Mouse (Mus musculus): ENCODE data around the gene Abca7.
"Not testable (repeated sequence)": the region's sequence is repeated elsewhere in the genome, so short reads cannot be mapped to it uniquely, and the experiment has no call there.

Gene Abca7

DNA sequence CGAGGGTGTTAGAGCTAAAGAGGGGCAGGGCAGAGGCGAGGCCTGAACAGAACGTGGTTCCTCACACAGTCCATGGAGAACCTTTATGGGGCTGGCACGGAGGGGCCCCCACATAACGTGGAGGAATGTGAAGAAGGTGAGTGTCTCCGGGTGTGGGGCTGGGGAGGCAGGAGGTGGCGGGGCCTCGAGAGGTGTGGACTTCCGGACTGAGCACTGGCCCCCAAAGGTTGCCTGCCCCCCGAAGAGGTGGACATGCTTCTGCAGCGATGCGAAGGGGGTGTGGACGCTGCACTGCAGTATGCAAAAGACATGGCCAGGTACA is 25.0 kb downstream of the Abca7 start:
- DNase-seq (ENCODE audit: low read depth) = no peak

DNA sequence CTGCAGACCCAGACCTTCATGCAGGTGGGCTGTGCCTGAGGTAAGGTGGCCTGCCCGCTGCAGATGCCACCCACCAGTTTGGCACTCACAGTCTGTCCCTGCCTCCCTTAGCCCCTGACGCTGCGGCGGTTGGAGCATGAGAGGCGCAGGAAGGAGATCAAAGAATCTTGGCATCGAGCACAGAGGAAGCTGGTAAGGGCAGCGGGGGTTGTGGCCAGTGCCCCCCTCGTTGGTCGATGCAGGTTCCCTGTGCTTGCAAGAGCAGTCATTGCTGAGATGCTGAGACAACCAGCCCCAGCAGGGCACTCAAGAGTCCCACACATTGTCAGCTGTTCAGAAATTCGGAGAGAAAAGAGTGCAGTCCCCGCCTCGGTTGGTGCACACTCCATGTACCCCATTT is 25.9 kb downstream of the Abca7 start:
- DNase-seq (ENCODE audit: low read depth) = no peak

DNA sequence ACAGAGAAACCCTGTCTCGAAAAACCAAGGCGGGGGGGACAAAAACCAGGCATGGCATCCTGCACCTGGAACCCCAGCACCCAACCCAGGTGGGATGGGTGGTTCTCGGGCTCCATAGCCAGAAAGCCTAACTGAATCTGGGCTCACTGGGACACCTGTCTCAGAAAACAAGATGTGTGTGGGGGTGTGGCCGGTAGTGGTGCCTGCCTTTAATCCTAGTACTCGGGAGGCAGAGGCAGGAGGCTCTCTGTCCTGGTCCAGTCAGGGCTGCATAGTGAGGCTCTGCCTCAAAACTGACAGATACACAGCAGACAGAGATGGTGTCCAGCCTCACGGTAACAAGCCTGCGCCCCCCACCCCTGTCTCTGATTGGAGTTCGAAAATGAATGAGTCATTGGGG is 26.5 kb downstream of the Abca7 start:
- DNase-seq (ENCODE audit: low read depth) = no peak

DNA sequence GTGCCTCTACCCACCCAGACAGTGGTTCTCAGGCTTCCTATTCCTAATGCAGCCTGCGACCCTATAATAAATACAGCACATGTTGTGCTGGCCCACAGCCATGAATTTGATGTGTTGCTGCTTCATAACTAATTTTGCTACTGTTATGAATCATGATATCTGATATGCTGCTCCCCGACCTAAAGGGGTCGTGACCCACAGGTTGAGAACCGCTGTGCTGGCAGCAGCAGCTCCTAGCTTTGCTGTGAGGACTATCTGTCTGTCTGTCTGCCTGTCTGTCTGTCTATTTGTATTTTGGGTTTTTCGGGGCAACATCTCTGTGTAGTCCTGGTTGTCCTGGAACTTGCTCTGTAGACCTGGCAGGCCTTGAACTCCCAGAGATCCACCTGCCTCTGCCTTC is 27.5 kb downstream of the Abca7 start:
- no peak for DNase-seq (ENCODE audit: low read depth)

DNA sequence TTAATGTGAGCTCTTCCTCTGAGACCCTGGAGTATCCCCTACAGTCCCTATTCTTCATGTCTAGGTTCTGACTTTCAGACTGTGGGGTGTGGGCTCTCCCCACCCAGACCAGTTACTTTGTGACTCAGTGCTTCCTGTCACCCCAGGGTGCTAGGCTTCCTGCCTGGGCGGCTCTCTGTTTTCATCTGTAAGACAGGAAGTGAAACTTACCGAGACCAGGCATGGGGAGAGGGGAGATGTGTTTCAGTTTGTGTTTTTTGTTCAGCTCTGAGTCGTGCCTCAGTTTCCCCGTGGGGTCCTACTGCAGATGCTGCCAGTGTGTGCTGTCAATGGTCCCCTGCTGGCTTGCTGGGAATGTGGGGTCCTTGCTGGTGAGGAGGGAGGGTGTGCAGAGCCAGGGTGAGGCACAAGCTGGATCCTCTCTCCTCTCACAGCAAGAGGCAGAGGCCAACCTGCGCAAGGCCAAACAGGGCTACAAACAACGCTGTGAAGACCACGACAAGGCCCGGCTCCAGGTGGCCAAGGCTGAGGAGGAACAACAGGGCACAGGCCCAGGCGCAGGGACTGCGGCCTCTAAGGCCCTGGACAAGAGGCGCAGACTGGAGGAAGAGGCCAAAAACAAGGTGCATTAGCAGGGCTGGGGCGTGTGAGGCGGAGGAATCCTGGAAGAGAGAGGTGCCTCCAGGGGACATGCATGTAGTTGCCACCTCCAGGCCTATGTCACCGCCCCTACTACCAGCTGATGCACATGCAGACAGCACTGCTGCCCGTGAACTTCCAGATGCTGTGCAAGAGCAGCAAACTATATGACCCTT is 28.1 kb downstream of the Abca7 start:
- DNase-seq (ENCODE audit: low read depth) = no peak

DNA sequence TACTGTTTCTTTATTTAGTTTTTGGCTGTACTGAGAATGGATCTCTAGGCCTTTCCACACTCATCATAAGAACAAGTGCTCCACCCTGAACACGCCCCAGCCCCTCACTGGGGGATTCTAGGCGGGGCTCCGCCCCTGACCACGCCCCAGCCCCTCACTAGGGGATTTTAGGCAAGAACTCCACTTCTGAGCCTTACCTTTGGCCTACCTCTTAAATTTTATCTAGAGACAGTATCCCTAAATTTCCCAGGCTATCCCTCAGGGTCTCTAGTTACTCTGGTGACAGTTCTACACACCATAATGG is 28.7 kb downstream of the Abca7 start:
- DNase-seq (ENCODE audit: low read depth) = no peak

DNA sequence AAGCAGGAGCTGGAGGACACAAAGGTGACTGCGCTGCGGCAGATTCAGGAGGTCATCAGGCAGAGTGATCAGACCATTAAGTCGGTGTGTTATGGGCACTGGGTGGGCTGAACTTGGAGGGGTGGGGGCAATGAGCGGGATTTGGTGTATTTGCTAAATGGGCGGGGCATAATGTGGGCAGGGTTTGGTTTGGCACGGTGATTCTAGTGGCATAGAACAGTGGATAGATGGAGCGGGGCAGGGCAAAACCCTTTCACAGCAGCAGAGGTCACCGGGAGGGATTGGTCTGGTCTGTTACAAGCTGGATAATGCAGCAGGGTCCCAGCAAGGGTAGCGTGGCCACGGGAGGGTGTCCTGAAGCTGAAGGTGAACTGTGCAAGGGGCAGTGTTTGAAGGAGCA is 29.2 kb downstream of the Abca7 start:
- no peak for DNase-seq (ENCODE audit: low read depth)

DNA sequence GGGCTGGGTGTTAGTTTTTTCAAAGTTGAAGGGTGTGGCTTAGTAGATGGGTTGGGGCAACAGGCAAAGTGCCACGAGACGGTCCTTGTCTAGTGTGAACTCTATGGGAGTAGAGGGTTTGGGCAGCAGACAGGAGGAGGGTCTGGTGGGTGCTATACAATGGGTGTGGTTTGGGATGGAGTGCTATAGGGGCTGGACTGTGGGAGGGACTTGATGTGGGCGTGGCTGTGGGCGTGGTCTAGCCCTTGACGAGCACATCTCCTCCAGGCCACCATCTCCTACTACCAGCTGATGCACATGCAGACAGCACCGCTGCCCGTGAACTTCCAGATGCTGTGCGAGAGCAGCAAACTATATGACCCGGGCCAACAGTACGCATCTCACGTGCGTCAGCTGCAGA is 29.6 kb downstream of the Abca7 start:
- DNase-seq (ENCODE audit: low read depth) = peak; percentile 43

DNA sequence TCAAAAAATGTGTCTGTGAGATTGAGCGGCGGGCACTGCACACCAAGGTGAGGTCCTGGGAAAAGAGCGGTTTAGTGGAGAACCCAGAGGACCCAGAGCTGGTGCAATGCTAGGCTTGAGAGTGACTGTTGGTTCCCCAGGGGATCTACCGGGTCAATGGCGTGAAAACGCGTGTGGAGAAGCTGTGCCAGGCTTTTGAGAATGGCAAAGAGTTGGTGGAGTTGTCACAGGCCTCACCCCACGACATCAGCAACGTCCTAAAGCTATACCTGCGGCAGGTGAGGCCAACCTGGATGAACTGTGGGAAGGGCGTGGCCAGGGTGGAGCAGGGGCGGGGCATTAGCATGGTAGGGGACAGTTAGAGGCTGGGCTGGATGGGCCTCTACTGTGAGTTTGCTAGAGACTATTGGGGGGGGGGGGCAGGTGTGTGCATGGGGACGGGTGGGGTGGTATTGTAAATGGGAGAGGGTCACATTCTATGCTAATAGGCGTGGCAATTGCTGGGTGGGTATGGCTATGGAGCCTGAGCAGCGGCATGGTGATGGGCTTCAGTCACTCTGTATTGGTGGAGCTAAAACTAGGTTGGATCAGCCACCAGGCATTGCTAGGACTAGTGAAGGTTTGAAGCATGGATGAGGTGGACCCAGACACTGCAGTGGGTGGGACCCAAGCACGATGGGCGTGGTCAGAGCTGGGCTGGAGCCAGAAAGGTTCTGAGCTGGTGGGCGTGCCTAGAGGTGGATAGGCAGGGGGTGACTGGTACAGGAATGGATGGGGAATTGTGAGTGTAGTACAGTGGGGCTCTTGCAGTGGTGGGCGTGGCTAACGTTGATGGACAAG is 31.6 kb downstream of the Abca7 start:
- DNase-seq (ENCODE audit: low read depth) = peak; percentile 36

DNA sequence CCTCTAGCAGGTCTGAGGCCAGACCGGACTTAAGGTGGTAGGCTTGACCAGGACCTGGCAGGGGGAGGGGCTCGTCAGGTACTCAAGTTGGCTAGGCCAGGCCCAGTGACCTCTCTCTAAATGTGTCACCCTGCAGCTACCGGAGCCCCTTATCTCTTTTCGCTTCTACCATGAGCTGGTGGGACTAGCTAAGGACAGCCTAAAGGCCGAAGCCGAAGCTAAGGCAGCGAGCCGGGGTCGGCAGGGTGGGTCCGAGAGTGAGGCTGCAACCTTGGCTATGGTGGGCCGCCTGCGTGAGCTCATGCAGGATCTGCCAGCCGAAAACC is 32.2 kb downstream of the Abca7 start:
- no peak for DNase-seq (ENCODE audit: low read depth)

DNA sequence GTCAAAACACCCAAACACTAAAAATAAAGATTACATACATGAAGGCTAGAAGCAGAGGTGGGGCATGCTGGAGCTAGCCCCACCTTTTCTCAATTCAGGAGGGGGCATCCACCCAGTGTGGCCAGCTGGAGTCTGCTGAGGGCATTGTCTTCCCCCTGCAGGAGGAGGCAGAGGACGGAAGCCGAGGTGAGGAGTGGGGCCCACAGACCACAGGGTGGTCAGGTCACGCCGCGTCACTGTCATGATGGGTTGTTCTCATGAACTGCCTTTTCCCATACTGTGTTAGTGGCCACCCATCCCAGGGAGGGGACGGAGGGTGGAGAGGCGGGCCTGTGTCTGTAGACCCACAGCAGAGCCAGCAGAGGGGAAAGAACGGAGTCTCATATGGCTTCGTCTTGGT is 33.9 kb downstream of the Abca7 start:
- DNase-seq (ENCODE audit: low read depth) = no peak

DNA sequence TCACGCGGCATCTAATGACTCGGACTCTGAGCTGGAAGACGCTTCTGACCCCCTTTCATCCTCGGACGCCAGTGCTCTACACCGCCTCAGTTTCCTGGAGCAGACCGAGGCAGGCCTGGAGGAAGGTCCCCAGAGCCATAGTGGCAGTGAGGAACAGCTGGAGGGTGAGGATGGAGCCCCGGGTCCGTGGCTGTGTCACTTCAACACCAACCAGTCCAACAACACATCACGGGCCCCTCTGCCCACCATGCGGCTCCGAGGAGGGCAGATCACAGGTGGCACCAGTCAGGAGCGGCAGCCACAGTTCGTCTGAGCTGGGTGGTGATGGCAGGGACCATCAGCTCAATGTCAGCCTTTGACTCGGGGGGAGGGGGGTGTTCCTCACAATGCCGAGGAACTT is 34.4 kb downstream of the Abca7 start:
- DNase-seq (ENCODE audit: low read depth) = no peak

DNA sequence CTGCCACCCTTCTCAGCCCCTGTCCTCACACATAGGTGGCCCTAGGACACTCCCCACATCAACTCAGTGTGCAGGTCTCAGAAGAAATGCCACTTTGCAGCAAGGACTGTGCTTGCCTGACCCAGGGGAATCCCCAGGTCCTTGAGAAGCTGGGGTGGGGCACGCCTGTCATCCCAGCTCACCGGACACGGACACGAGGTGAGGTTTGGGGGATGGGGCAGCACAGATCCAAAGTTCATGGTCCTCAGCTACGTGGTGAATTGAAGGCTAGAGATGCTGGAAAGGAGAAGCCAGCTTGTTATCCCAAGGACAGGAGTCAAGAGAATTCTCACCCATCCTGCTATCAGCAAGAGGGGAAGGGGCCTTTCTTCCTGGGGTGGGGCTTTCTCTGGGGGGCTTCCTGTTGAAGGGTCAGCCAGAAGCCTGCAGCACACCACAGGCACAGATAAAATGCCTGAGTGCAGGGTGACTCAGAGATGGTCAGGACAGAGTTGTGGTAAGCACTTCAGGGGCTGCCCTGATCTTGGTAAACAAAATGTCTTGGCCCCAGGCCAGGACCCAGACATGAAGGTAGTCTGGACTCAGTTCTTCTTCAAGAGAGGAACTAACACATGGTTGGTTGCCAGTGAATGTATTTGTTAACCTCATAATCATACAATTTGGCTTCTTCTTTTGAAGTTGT is 36.6 kb downstream of the Abca7 start:
- peak; percentile 87 for DNase-seq (ENCODE audit: low read depth)

DNA sequence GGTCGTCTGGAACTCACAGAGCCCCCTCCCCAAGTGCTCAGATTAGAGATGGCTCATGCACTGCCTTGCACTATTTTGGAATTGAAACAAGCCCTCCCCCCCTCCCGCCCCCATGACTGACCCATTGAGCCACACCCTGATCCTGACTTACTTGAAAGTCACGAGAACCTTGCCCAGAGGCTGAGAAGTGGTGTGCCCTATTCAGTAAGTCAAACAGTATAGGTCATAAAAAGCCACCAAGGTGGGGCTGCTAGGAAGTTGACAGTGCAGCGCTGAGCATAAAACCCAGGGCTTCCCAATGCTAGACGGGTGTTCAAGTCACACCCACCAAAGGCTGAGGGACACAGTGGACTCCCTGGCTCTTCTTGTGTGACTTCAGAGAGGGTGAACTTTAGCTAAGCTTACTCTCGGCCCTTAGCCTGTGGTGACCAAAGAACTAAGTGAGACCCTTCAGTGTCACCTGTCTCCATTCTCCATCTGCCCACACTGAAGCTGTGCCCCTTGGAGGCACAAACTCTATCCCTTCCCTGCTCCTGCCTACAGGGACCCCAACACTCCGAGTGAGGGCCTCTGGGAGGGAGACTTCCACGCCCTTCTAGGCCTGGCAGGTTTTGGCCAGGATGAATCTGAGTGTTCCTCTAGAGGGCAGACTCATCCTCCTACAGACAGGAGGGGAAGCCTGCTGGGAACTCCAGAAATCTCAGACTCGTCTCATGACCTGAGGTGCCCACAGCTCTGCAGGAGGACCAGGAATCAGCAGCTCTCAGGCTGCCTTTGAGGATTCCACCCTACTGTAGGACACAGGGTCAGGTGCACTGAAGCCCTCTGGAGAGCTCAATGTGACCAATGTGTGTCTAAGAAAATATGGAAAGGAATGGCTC is 37.5 kb downstream of the Abca7 start:
- DNase-seq (ENCODE audit: low read depth) = peak; percentile 84

DNA sequence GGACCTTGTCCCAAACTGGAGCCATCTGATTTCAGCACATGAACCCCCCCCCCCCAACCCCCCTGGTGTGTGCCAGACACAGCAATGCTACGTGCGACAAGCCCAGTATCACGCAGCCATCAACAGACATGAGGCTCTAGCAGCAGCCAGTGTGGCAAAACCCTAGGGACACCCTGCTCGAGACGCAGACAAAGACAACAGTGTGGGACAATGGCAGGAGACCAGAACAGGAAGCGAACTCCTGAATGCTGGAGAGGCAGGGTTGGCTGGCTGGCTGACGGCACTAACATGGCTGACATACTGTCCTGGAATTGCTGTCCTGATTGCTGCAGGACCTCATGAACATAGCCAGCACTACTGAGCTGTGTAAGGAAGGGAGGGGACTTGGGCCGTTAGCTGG is 38.9 kb downstream of the Abca7 start:
- no peak for DNase-seq (ENCODE audit: low read depth)

DNA sequence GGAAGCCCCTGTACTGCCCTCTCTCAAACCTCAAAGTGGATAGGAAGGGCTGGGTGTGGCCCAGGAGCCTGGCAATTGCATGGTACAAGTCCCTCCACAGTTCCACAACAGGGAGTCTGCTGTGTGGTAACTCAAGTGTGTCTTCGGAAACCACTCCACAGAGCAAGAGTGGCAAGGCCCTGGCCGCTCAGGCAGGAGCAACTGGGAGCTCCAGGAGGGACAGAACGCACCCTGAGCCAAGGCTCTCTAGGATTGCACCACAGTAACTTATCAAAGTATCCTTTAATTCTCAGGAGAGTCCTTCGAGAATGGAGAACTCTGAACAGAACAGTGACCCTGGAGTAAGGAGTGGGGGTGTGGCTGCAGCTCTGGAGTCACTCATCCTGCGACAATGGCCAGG is 39.4 kb downstream of the Abca7 start:
- no peak for DNase-seq (ENCODE audit: low read depth)

DNA sequence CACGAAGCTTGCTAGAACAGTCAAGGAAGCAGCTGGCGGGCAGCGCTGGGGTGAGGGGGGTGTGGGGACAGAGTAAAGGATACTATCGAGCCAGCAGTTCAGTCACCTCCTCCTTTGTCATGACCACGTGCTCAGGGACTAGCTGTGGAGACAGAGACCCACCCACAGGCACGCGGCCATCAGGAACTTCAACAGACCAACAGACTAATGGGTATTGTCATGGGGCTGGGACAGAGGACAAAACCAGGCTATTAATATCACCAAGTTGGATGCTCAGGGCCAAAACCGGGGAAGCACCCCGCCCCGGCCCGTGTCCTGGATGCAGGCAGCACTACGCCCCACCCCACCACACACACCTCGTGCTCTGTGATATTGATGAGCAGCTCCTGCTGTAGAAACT is 40.5 kb downstream of the Abca7 start:
- no peak for DNase-seq (ENCODE audit: low read depth)

DNA sequence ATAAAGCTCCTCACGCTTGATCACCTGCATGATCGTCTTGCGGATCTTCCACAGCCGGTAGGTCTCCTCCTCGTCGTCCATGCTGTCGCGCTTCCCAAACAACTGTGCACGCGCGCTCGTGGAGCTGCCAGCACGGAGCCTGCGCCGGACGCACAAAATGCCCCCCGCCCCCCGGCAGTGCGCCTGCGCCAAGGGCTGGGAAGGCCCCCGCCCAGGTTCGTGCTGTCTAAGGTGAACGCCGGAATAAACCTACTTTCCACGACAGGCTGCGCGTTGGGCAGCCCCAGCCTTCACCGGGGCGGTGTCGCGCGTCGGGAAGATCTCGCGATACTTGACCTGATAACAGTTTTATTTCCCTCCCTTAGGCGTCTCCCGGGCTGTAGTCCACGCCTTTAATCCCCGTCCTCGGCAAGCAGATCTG is 43.3 kb downstream of the Abca7 start, which contains the start of gene Polr2e:
Gene Polr2e, minus strand, starts transcription at position 237 of the 421 bp plus-strand sequence.
- peak; percentile 100 for DNase-seq (ENCODE audit: low read depth)

DNA sequence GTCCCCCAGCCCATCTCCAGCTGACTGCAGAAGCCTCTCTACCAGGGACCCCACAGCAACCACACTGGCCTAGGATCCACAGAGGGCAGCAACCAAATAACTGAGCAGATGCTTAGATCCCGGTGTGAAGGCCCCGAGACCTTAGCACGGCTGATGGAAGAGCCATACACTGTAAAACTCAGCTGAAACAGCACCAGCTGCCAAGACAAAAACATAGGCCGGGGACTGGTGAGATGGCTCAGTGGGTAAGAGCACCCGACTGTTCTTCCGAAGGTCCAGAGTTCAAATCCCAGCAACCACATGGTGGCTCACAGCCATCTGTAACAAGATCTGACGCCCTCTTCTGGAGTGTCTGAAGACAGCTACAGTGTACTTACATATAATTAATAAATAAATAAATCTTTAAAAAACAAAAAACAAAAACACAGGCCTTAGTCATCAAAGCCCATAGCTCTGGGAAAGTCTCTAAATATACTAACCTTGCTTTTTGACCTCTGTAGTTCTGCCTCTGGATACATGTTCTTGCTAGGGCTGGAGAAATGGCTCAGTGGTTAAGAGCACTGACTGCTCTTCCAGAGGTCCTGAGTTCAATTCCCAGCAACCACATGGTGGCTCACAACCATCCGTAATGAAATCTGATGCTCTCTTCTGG is 45.2 kb downstream of the Abca7 start:
- not testable (repeated sequence) for DNase-seq (ENCODE audit: low read depth)

DNA sequence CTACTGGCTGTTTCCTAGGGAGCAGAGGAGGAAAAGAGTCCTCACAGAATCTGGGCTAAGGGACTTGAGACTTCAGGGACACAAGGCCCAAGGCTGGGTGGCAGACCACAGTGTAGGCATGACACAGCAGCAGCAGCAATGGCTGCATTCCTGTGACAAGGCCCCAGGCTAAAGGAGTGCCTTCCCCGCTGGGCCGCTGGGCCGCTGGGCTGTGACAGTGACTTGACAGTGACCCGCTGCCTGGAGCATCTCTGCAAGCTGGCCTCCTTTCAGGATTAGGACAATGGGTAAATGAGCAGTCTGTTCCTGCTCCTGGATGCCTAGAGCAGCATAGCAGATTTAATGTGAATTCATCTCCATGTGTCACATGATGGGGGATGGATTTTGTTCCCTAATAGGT is 47.8 kb downstream of the Abca7 start:
- no peak for DNase-seq (ENCODE audit: low read depth)

DNA sequence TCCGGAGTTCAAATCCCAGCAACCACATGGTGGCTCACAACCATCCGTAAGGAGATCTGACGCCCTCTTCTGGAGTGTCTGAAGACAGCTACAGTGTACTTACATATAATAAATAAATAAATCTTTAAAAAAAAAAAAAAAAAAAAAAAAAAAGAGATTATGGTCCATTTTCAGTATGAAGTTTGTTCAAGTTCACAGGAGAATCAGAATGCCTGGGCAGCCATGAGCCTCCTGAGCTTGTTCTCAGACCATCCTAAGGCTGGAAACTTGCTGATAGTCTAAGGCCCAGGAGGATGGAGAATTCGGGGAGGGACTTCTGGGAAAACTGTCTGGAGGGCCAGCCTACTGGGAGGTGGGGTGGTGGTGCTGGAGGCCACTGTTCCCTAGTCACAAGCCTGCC is 49.1 kb downstream of the Abca7 start:
- peak; percentile 32 for DNase-seq (ENCODE audit: low read depth)

DNA sequence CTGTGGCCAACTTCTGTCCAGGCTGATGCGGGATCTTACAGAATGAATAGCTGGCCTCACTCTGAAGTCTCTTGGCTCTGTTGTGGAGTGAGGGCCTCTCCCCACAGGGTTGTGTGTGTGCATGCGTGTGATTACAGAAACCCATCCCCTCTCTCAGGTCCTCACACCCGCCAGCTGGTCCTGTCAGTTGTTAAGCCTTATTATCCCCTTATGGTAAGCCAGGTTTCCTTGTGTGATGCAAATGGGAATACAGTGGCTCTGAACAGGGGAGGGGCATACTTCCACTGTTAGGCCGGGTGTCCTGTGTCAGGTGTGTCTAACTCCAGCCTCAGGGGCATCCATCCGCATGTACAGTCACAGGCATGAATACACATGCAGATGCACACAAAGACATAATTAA is 49.5 kb downstream of the Abca7 start:
- DNase-seq (ENCODE audit: low read depth) = no peak

Measured in NIH3T3 (cell line).